Mouse (Mus musculus): Measurements from ENCODE around the gene Vstm5. TPM values are rescaled to one million over a fixed set of nuclear protein-coding genes. Genes with fewer than 3 reads are reported as not detected.
"Not testable (repeated sequence)": the region's sequence is repeated elsewhere in the genome, so short reads cannot be mapped to it uniquely, and the experiment has no call there.

Vstm5 gene
- polyA plus RNA-seq (2016; fragmentation: Nextera tagmentation; extraction: Ambion mirVana): 0.86 and 1.6 TPM in 2 replicates

GRCm38 (mm10) chr9:15239042-15239925 is at the start of gene Vstm5:
Vstm5 (plus strand) TSS chr9:15239045.
- H3K36me3 ChIP-seq: no peaks in the 10 kb centered on the region
- 5% methylated on average over 35 of the region's 35 CpGs for WGBS
- peak within 1 kb of the TSS; percentile 77 for H3K27ac ChIP-seq
- DNase-seq (ENCODE audit: low spot score): peak; percentile 58
- peak within 1 kb of the TSS; percentile 60 for H3K4me3 ChIP-seq
- H3K9me3 ChIP-seq: no peaks in the 10 kb centered on the region
- peaks cover 26% of the 10 kb centered on the region for H3K27me3 ChIP-seq (ENCODE audit: insufficient read depth, poor library complexity, severe bottlenecking)
- H3K4me1 ChIP-seq (replicated peaks): peaks cover 20% of the 10 kb centered on the region

DNA sequence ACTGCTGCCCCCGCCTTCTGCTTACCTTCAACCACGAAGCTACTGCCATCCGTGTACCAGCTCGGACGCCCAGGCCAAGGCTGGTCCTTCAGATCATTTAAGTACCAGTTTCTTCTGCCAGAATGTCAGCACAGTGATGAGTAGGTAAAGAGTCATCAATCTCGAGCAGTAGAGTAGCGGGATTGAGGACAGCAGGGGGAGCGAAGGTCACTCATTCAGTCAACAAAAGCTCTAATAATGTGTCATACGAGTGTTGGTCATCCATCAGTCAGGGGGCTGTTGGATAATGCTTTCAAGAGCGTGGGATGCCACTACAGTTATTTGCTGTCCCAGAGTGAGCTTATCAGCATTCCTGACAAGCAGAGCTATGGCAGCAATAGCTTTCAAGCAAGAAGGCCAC is 44.0 kb upstream of the Vstm5 start:
- not testable (repeated sequence) for H3K9me3 ChIP-seq; H3K4me1 ChIP-seq (replicated peaks); H3K36me3 ChIP-seq; H3K4me3 ChIP-seq; H3K27me3 ChIP-seq (ENCODE audit: insufficient read depth, poor library complexity, severe bottlenecking); DNase-seq (ENCODE audit: low spot score); H3K27ac ChIP-seq
- WGBS: 86% methylated on average over 10 of the region's 10 CpGs

DNA sequence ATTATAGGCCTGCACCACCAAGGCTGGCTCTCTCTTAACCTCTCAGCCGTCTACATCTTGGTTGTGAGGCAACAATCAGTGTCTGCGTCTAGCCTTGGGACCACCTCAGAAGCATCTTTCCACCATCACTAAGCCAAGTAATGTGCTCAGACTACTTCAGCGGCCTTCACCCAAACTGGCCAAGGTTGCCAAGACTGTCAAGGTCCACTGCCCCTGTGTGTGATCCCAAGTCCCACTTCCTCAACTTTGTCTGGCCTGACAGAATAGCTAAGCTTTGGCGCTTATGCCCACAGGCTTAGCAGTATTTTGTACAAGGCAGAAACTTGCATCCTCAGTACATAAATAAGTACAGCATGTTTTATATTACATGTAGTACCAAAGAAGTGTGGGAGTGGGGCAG is 32.2 kb upstream of the Vstm5 start:
- Histone ChIP-seq H3K4me1 (replicated peaks) (no peaks in the 10 kb centered on the region), H3K36me3 (no peaks in the 10 kb centered on the region), H3K27ac (no peak overlapping the region), H3K27me3 (ENCODE audit: insufficient read depth, poor library complexity, severe bottlenecking) (no peaks in the 10 kb centered on the region), H3K9me3 (no peaks in the 10 kb centered on the region), H3K4me3 (no peak overlapping the region)
- no peak for DNase-seq (ENCODE audit: low spot score)
- 89% methylated on average over 4 of the region's 4 CpGs for WGBS

- Histone ChIP-seq H3K4me3 (no peak overlapping the region), H3K36me3 (no peaks in the 10 kb centered on the region), H3K27ac (no peak overlapping the region), H3K9me3 (no peaks in the 10 kb centered on the region), H3K27me3 (ENCODE audit: insufficient read depth, poor library complexity, severe bottlenecking) (no peaks in the 10 kb centered on the region), H3K4me1 (replicated peaks) (no peaks in the 10 kb centered on the region)
- 76% methylated on average over 2 of the region's 2 CpGs for WGBS
- no peak for DNase-seq (ENCODE audit: low spot score)
Observed at GRCm38 (mm10) chr9:15209320-15209719, 29.5 kb upstream of the Vstm5 start.

GRCm38 (mm10) chr9:15211876-15212275 is 27.0 kb upstream of the Vstm5 start:
- no peak for DNase-seq (ENCODE audit: low spot score)
- no peaks in the 10 kb centered on the region for H3K9me3 ChIP-seq
- no peaks in the 10 kb centered on the region for H3K36me3 ChIP-seq
- H3K27ac ChIP-seq: no peak overlapping the region
- no peak overlapping the region for H3K4me3 ChIP-seq
- no peaks in the 10 kb centered on the region for H3K4me1 ChIP-seq (replicated peaks)
- 88% methylated on average over 3 of the region's 3 CpGs for WGBS
- no peaks in the 10 kb centered on the region for H3K27me3 ChIP-seq (ENCODE audit: insufficient read depth, poor library complexity, severe bottlenecking)

DNA sequence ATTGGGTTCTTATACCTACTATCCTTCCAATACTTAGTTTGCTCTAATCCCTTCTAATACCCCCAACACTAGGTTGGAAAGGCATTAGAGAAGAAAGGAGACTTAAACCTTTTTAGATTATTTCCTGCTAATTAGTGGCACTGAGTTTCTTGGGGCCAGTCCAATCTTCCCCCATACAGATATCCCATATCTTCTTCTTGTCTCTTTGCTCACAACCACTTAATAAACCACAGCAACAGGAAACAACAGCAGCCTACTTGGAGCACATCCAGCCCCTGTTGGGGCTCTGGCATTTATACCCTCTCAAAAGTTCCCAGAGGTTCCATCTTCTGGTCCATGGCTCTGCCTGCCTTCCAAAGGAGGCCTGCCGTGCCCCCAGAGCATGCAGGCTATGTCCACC is 25.1 kb upstream of the Vstm5 start:
- WGBS: 68% methylated on average over 1 of the region's 1 CpGs
- no peak overlapping the region for H3K4me3 ChIP-seq
- H3K4me1 ChIP-seq (replicated peaks): no peaks in the 10 kb centered on the region
- DNase-seq (ENCODE audit: low spot score): no peak
- no peaks in the 10 kb centered on the region for H3K36me3 ChIP-seq
- H3K27me3 ChIP-seq (ENCODE audit: insufficient read depth, poor library complexity, severe bottlenecking): no peaks in the 10 kb centered on the region
- no peaks in the 10 kb centered on the region for H3K9me3 ChIP-seq
- H3K27ac ChIP-seq: no peak overlapping the region

- no peaks in the 10 kb centered on the region for H3K27me3 ChIP-seq (ENCODE audit: insufficient read depth, poor library complexity, severe bottlenecking)
- no peak overlapping the region for H3K4me3 ChIP-seq
- no peaks in the 10 kb centered on the region for H3K36me3 ChIP-seq
- peaks cover 5% of the 10 kb centered on the region; the same call in 1 of the 2 replicates for H3K9me3 ChIP-seq
- no peaks in the 10 kb centered on the region for H3K4me1 ChIP-seq (replicated peaks)
- DNase-seq (ENCODE audit: low spot score): no peak
- no peak overlapping the region for H3K27ac ChIP-seq
- 38% methylated on average over 2 of the region's 2 CpGs for WGBS
Observed at GRCm38 (mm10) chr9:15224912-15225311, 13.9 kb upstream of the Vstm5 start.

DNA sequence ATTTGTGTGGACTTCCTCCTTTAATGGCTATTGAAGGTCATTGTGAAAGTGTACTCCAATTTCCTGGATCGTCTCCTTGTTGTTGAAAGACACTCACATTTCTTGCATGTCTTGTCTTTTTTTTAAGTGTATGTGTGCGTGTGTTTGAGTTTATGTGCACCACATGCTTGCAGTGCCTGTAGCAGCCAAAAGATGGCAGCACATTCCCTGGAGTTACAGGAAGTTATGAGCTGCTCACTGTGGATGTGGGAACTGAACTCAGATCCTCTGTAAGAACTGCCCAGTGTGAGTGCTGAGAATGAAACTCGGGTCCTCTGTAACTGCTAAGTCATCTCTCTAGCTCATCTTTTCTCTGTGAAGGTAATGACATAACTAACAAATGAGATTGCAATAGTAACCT is 6.4 kb upstream of the Vstm5 start:
- Histone ChIP-seq H3K9me3 (0 out of 2 replicates have a peak, but pooled peaks cover 4% of the 10 kb centered on the region), H3K27me3 (ENCODE audit: insufficient read depth, poor library complexity, severe bottlenecking) (0 out of 2 replicates have a peak, but pooled peaks cover 1% of the 10 kb centered on the region), H3K4me1 (replicated peaks) (0 out of 2 replicates have a peak, but pooled peaks cover 1% of the 10 kb centered on the region), H3K27ac (no peak overlapping the region), H3K4me3 (no peak overlapping the region), H3K36me3 (no peaks in the 10 kb centered on the region)
- DNase-seq (ENCODE audit: low spot score): no peak
- WGBS: 87% methylated on average over 3 of the region's 3 CpGs

GRCm38 (mm10) chr9:15233604-15234003 is 5.2 kb upstream of the Vstm5 start:
- Histone ChIP-seq H3K27ac (no peak overlapping the region), H3K4me3 (no peak overlapping the region), H3K36me3 (no peaks in the 10 kb centered on the region), H3K4me1 (replicated peaks) (peaks cover 10% of the 10 kb centered on the region), H3K27me3 (ENCODE audit: insufficient read depth, poor library complexity, severe bottlenecking) (peaks cover 12% of the 10 kb centered on the region; the same call in 1 of the 2 replicates), H3K9me3 (0 out of 2 replicates have a peak, but pooled peaks cover 4% of the 10 kb centered on the region)
- DNase-seq (ENCODE audit: low spot score): no peak
- 89% methylated on average over 1 of the region's 1 CpGs for WGBS

GRCm38 (mm10) chr9:15235986-15236385 is 2.9 kb upstream of the Vstm5 start:
- H3K4me1 ChIP-seq (replicated peaks): peaks cover 20% of the 10 kb centered on the region
- H3K27me3 ChIP-seq (ENCODE audit: insufficient read depth, poor library complexity, severe bottlenecking): peaks cover 26% of the 10 kb centered on the region
- no peak for DNase-seq (ENCODE audit: low spot score)
- no peak overlapping the region for H3K27ac ChIP-seq
- H3K9me3 ChIP-seq: 0 out of 2 replicates have a peak, but pooled peaks cover 4% of the 10 kb centered on the region
- H3K4me3 ChIP-seq: no peak overlapping the region
- 71% methylated on average over 3 of the region's 3 CpGs for WGBS
- H3K36me3 ChIP-seq: no peaks in the 10 kb centered on the region

- Histone ChIP-seq H3K4me3 (no peak overlapping the region), H3K4me1 (replicated peaks) (peaks cover 20% of the 10 kb centered on the region), H3K9me3 (no peaks in the 10 kb centered on the region), H3K36me3 (no peaks in the 10 kb centered on the region), H3K27ac (no peak overlapping the region), H3K27me3 (ENCODE audit: insufficient read depth, poor library complexity, severe bottlenecking) (peaks cover 26% of the 10 kb centered on the region)
- 50% methylated on average over 14 of the region's 14 CpGs for WGBS
- no peak for DNase-seq (ENCODE audit: low spot score)
Observed at GRCm38 (mm10) chr9:15237516-15238296, 1.1 kb upstream of the Vstm5 start.

- H3K27me3 ChIP-seq (ENCODE audit: insufficient read depth, poor library complexity, severe bottlenecking): peaks cover 26% of the 10 kb centered on the region
- peak overlapping the region; percentile 77 for H3K27ac ChIP-seq
- H3K4me1 ChIP-seq (replicated peaks): peaks cover 20% of the 10 kb centered on the region
- 78% methylated on average over 16 of the region's 16 CpGs for WGBS
- H3K4me3 ChIP-seq: peak overlapping the region; percentile 60
- no peaks in the 10 kb centered on the region for H3K36me3 ChIP-seq
- DNase-seq (ENCODE audit: low spot score): no peak
- no peaks in the 10 kb centered on the region for H3K9me3 ChIP-seq
Observed at GRCm38 (mm10) chr9:15238297-15238990, 401 bp upstream of the Vstm5 start.

All from hindbrain, embryonic 10.5 days (tissue).